Mouse (Mus musculus) heart, embryonic 10.5 days (tissue): Measurements from ENCODE around the gene Lmo1. TPM values are rescaled to one million over a fixed set of nuclear protein-coding genes. Genes with fewer than 3 reads are reported as not detected.

Experiments used
- DNase-seq: peaks from one replicate; pipeline ENCODE4 v3.0.0-alpha.2; 2017; ENCODE audit warnings: low spot score
- H3K27ac ChIP-seq: fragments of 300-500 bp; sonication (generic); 2 replicates; pipeline ENCODE4 v1.5.1; 2016; ENCODE audit warnings: mild to moderate bottlenecking
- H3K27me3 ChIP-seq: fragments of 300-500 bp; sonication (generic); 2 replicates; pipeline ENCODE4 v1.6.1; 2016; ENCODE audit warnings: mild to moderate bottlenecking; ENCODE audit not compliant: poor library complexity, insufficient read depth, severe bottlenecking
- H3K36me3 ChIP-seq: fragments of 300-500 bp; sonication (generic); 2 replicates; pipeline ENCODE4 v1.6.1; 2016; ENCODE audit warnings: mild to moderate bottlenecking, moderate library complexity
- H3K4me1 ChIP-seq: fragments of 300-500 bp; sonication (generic); 2 replicates; pipeline ENCODE4 v1.6.1; 2016; ENCODE audit warnings: mild to moderate bottlenecking
- H3K4me3 ChIP-seq: fragments of 300-500 bp; sonication (generic); 2 replicates; pipeline ENCODE4 v1.5.1; 2016; ENCODE audit warnings: mild to moderate bottlenecking, moderate library complexity
- H3K9me3 ChIP-seq: fragments of 300-500 bp; sonication (generic); 2 replicates; pipeline ENCODE4 v1.6.1; 2016; ENCODE audit warnings: mild to moderate bottlenecking, moderate library complexity
- WGBS: fragments of 180-500 bp; shearing (Covaris S2); methylation state at CpG from one replicate; pipeline ENCODE4 v1.1.7; 2016; 5-methylcytosine and 5-hydroxymethylcytosine counted together
- polyA plus RNA-seq: library from polyadenylated mRNA; unstranded; fragments of >200 nt; fragmentation: Nextera tagmentation; extraction: Ambion mirVana; gene quantifications from 2 replicates; pipeline ENCODE4 v1.2.1, GENCODE M21; 2016

The Lmo1 gene
- polyA plus RNA-seq, 1 experiment from 2014 or later, result 7.3 TPM

DNA sequence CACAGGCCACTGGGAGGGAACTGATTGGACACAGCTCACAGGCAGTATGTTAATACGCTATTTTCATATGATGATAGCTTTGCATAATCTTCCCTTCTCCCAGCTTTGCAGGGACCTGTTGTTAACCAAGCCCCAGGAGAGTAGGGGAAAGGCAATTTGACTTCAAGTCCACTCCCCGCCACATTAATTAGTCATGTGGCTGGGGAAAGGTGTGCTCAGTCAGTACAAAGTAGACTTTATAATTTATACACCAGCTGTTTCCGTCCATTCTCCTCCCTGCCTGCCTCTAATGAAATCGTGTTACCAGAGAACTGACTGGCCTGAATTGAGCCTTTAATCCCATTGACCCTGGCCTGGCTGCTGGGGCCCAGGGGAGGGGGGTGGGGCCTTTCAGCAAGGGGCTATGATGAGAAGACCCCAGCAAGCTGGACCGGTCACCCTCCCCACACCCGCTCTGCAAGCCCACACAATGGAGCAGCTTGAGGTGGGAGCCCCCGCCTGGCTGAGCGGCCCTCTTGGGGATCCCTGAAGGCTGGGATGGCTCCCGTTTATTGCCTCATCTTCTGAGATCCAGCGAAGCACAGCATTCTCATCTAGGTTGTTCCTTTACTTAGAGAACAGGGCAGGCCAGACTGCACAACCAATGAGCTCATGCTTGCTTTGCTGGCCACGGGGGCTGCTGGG lies 21.5 kb upstream of the Lmo1 start:
- Histone ChIP-seq H3K36me3 (no peaks in the 10 kb centered on the region), H3K9me3 (no peaks in the 10 kb centered on the region), H3K27me3 (peaks cover 6% of the 10 kb centered on the region; the same call in 1 of the 2 replicates), H3K4me3 (no peak overlapping the region), H3K4me1 (peaks cover 46% of the 10 kb centered on the region), H3K27ac (peak overlapping the region; percentile 36; the same call in 1 of the 2 replicates)
- 66% methylated on average over 11 of the region's 11 CpGs for WGBS
- peak; percentile 66 for DNase-seq

DNA sequence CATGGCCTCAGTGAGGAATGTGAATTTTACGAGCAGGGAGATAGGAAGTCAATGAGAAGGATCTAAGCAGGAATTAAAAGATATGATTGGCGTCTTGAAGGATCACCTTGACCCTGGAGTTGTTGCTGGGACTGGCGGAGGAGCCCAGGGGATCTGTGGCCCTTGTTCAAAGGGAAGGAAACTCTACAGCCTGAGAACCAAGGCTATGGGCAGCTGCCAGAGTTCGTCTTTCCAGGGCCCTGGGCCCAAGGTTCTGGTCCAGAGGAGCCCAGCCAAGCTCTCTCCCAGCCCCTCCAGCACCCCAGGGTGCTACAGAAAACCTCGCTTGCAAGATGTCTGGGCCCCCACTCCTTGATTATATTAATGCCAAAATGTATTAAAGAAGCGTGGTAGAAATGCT lies 21.0 kb upstream of the Lmo1 start:
- Histone ChIP-seq H3K4me1 (peaks cover 52% of the 10 kb centered on the region), H3K9me3 (no peaks in the 10 kb centered on the region), H3K27ac (no peak overlapping the region), H3K36me3 (no peaks in the 10 kb centered on the region), H3K4me3 (no peak overlapping the region), H3K27me3 (peaks cover 6% of the 10 kb centered on the region; the same call in 1 of the 2 replicates)
- 67% methylated on average over 6 of the region's 6 CpGs for WGBS
- DNase-seq, result peak; percentile 59

DNA sequence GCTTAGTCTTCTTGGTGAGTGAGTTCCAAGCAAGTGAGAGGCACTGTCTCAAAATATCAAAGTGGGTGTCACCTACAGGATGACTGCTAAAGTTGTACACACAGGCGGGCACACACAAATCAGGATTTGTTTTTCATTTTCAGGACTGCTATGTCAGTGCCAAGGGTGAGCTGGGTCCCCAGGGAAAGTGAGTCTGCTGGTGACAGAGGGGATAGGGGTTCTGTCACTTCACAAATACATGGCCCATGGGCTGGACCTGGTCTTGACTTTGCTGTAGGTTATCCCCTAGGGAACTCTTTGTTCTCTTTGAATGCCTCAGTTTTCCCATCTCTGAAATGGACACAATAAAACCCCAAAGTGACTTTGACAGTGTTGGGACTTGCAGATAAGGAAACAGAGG lies 19.8 kb upstream of the Lmo1 start:
- no peak overlapping the region for H3K4me3 ChIP-seq
- peaks cover 55% of the 10 kb centered on the region for H3K4me1 ChIP-seq
- H3K27ac ChIP-seq, result no peak overlapping the region
- 79% methylated on average over 1 of the region's 1 CpGs for WGBS
- H3K36me3 ChIP-seq, result no peaks in the 10 kb centered on the region
- H3K9me3 ChIP-seq, result no peaks in the 10 kb centered on the region
- peak; percentile 48 for DNase-seq
- peaks cover 6% of the 10 kb centered on the region; the same call in 1 of the 2 replicates for H3K27me3 ChIP-seq

DNA sequence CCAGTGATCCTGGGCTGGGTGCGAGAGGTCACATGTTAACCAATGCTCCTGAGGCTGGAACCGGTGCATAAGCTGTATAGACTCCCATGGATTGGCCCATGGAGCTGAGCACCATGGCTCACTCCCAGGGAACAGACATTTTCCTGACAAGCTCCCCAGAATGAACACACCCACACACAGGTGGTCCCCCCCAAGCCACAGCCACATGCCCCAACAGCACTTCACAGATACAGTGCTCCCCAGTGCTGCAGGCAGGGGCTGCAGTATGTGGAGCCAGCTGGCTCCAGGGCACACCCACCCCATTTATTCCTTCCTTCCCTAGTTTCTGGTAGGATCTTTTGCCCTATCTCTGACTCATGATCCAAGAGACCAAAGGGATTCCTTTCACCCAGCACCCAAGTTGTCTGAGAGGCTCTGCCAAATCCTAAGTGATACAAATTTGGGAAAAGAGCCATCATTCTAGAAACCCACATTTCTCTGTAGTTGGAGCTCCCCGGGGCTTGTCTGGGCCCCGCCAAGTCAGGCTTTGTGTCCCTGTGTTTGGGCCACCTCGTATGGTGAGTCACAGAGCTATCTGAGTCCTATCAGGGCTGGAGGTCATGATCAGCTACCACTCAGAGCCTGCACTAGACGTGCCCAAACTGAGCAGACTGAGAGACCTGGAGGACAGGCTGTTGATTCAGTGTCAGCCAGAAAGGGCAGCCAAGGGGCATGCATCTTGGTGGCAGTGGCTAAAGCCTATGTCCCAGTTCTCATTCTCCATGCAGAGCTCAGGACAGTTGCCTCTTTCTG lies 12.4 kb upstream of the Lmo1 start:
- 62% methylated on average over 6 of the region's 6 CpGs for WGBS
- H3K27ac ChIP-seq, result no peak overlapping the region
- H3K4me1 ChIP-seq, result peaks cover 23% of the 10 kb centered on the region
- H3K36me3 ChIP-seq, result no peaks in the 10 kb centered on the region
- H3K9me3 ChIP-seq, result no peaks in the 10 kb centered on the region
- no peak overlapping the region for H3K4me3 ChIP-seq
- DNase-seq, result no peak
- peaks cover 9% of the 10 kb centered on the region; the same call in 1 of the 2 replicates for H3K27me3 ChIP-seq

DNA sequence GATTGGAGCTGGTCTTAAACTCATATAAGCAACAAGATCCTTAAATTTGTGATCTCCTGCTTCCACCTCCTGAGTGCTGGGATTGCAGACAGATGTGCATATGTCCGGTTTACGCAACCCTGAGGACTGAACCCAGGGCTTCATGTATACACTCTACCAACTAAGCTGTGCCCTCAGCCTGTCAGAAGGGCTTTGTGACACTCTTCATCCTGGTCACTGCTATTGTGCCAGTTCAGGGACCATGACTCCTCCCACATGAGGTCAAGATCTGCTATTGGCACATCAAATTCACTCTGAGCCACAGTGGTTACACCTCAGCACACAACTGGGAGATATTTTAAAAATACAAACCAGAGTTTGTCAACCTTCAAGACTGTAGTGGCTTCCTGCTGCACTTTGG lies 11.0 kb upstream of the Lmo1 start:
- Histone ChIP-seq H3K9me3 (no peaks in the 10 kb centered on the region), H3K4me3 (no peak overlapping the region), H3K27ac (no peak overlapping the region), H3K4me1 (peaks cover 9% of the 10 kb centered on the region), H3K27me3 (peaks cover 9% of the 10 kb centered on the region; the same call in 1 of the 2 replicates), H3K36me3 (no peaks in the 10 kb centered on the region)
- 88% methylated on average over 2 of the region's 2 CpGs for WGBS
- no peak for DNase-seq

DNA sequence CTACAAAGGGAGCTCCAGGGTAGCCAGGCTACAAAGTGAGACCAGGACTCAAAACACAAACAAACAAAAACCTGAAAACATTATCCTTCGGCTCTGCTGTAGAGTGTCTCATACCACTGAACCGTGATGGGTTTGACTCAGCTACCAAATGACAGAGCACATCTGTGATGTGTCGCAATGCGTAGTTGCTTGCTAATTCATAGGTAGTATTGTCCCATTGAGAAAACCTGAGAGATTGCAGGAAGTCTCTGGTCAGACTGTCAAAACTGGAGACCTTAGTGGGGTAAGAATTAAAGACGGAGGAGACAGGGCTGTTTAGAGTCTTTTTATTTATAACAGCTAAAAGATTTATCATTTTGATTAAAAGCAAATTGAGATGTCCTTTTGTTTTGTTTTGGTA lies 10.6 kb upstream of the Lmo1 start:
- Histone ChIP-seq H3K27ac (no peak overlapping the region), H3K27me3 (peaks cover 9% of the 10 kb centered on the region; the same call in 1 of the 2 replicates), H3K4me1 (peaks cover 5% of the 10 kb centered on the region), H3K36me3 (no peaks in the 10 kb centered on the region), H3K9me3 (no peaks in the 10 kb centered on the region), H3K4me3 (no peak overlapping the region)
- DNase-seq, result no peak
- WGBS, result 70% methylated on average over 5 of the region's 5 CpGs

DNA sequence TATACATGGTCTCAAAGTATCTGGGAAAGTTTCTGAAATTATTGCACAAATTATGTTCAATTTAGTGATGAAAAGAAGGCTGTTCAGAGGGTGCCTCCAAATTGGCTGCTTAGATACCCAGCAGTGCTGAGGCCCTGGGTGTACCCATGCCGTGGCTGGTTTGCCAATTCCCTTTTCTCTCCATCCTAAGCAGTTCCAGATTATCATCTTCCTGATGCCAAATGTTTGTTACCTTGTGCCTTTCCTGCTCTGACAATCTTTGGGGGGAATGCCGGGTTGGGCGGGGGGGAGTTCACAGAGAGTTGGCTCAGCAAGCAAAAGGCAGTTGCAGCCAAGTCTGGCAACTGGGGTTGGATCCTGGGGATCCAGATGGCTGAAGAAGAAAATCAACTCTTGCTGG lies 1.7 kb upstream of the Lmo1 start:
- no peak for DNase-seq
- Histone ChIP-seq H3K27ac (no peak overlapping the region), H3K4me1 (peaks cover 17% of the 10 kb centered on the region), H3K9me3 (no peaks in the 10 kb centered on the region), H3K36me3 (no peaks in the 10 kb centered on the region), H3K4me3 (no peak overlapping the region), H3K27me3 (peaks cover 62% of the 10 kb centered on the region)
- WGBS, result 51% methylated on average over 3 of the region's 3 CpGs

DNA sequence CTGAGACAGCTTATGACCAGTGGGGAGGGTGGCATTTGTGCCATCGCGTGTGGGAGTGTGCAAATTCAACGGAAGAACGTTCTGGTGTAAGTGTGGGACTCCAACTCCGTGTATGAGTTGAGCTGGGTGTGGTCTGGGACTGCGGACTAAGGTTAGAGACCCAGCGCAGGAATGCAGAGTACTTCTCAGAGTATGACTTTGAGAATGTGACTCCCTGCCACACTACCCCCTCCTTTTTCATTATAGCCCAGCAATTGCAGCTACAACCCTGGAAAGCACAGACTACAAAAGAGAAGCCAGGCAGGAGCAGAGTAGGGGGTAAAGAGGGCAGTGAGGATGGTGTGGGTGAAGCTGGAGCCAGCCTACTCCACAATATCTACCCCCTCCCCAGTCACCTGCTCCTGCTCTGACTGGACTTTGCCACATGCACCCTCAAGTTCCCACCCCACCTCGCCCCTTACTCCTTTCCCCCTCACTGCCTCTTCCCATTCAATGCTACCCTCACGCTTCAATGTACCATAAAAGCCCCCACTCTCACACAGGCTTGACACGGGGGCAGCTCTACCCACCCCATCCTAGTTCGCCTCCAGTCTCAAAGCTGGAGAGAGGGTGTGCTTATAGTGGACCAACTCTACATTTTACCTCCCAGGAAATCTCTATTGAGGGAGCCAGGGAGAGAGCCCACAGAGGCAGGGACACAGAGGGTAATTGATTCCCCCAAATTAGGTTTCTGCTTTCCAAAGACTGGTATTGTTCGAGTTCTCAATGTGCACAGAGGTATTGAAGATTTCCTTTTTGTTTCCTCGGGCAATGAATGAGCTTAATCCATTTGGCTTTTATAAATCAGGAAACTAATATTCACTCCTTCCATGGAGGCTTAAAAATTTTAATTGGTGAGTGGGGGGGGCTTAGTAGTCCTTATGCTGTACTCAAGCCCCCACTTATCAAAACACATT lies 941 bp upstream of the Lmo1 start:
- Histone ChIP-seq H3K9me3 (no peaks in the 10 kb centered on the region), H3K36me3 (no peaks in the 10 kb centered on the region), H3K27ac (peak overlapping the region; percentile 70), H3K27me3 (peaks cover 69% of the 10 kb centered on the region), H3K4me1 (peaks cover 17% of the 10 kb centered on the region), H3K4me3 (peak overlapping the region; percentile 79)
- WGBS, result 30% methylated on average over 13 of the region's 13 CpGs
- DNase-seq, result no peak

DNA sequence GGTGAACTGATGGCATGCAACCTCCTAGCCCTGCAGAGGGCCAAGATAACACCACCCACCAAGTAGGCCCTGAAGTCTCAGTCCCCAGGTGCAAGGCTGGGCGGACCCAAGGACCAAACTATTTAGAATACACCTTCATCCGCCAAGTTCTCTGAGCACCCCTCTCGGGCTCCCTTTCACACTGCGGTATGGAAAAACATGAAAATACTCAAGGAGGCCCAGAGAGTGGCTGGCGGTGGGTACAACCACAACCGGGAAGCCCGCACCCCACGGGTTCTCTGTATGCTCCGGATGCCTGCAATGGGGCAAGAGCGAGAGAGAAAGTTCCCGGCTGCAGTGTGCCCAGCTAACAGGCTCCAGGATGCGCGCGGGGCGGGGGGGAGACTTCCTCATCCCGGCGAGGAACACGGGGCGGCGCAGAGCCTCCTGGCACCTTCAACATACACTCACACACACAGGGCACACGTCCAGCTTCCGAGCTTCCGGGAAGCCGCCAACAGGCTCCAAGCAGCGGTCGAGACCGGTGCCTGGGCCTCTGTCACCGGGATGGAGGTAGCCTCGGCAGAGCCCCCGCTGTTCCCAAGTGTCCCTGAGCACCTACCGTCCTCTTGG lies 564 bp downstream of the Lmo1 start:
- Histone ChIP-seq H3K4me3 (peak overlapping the region; percentile 79), H3K4me1 (peaks cover 24% of the 10 kb centered on the region), H3K9me3 (no peaks in the 10 kb centered on the region), H3K27me3 (peaks cover 75% of the 10 kb centered on the region), H3K36me3 (no peaks in the 10 kb centered on the region), H3K27ac (peak overlapping the region; percentile 70)
- no peak for DNase-seq
- 4% methylated on average over 31 of the region's 31 CpGs for WGBS

DNA sequence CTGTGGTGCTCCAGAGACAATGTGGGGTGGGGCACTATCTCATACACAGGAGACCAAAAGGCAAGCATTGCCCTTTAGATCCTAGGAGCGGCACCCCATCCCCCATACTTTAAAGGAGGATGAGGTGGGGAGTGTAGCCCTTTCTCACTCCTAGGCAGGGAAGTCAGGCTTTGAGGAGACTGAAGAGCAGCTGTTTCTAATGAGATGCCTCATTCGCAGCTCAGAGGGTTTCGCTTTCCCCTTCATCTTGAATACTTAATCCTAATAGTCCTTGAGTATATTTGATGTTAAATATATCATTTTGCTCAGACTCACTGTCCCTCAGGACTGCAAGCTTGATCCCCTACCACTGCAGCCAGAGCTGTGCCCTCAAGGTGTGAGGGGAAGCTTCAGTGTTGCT lies 3.1 kb downstream of the Lmo1 start:
- WGBS, result 31% methylated on average over 3 of the region's 3 CpGs

DNA sequence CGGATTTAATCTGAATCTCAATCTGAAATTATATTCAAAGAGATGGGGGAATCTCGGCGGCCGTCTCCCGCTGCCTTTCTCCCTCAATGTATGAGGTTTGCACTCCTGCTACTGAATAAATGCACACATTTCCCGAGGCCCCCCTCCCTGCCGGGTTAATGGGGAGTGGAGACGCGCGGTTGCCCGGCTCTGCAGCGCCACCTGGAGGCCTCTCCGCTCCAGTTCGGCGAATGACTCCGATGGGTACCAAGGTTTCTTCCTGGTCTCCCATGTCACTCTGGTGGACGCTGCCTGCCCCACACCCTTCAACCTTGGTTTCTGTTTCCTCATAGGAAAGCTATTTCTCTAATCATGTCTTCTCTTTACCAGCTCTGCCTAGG lies 4.6 kb downstream of the Lmo1 start:
- peaks cover 89% of the 10 kb centered on the region for H3K27me3 ChIP-seq
- WGBS, result under 1% methylated on average over 17 of the region's 17 CpGs
- H3K4me1 ChIP-seq, result peaks cover 22% of the 10 kb centered on the region
- peak overlapping the region; percentile 73 for H3K4me3 ChIP-seq
- H3K9me3 ChIP-seq, result no peaks in the 10 kb centered on the region
- H3K27ac ChIP-seq, result no peak overlapping the region
- H3K36me3 ChIP-seq, result no peaks in the 10 kb centered on the region
- peak; percentile 91 for DNase-seq

More for the DNA sequence above, 3.1 kb downstream of the Lmo1 start:
- Histone ChIP-seq H3K9me3 (no peaks in the 10 kb centered on the region), H3K27me3 (peaks cover 89% of the 10 kb centered on the region), H3K27ac (no peak overlapping the region), H3K4me3 (no peak overlapping the region), H3K36me3 (no peaks in the 10 kb centered on the region), H3K4me1 (peaks cover 27% of the 10 kb centered on the region)
- DNase-seq, result no peak
